Mouse (Mus musculus): ENCODE data around the gene Dctpp1. TPM values are rescaled to one million over a fixed set of nuclear protein-coding genes. Genes with fewer than 3 reads are reported as not detected.

Gene Dctpp1
- polyA plus RNA-seq, 1 experiment from 2014 or later, result 205 TPM

- Histone ChIP-seq H3K4me1 (ENCODE audit: control insufficient read depth, insufficient read depth, low read length) (peaks cover 14% of the 10 kb centered on the region), H3K9ac (ENCODE audit: low read length) (peak within 1 kb of the TSS; percentile 85), H3K4me2 (ENCODE audit: low read depth) (peak within 1 kb of the TSS; percentile 72), H3K9me3 (ENCODE audit: control insufficient read depth, low read length) (no peaks in the 10 kb centered on the region), H3K36me3 (ENCODE audit: control insufficient read depth, insufficient read depth, low read length) (peaks cover 3% of the 10 kb centered on the region; the same call in 1 of the 2 replicates), H3K27ac (ENCODE audit: low read depth, low read length) (peak within 1 kb of the TSS; percentile 77), H3K27me3 (ENCODE audit: control insufficient read depth, insufficient read depth, low read length) (no peaks in the 10 kb centered on the region), H3K4me3 (ENCODE audit: low read depth, low read length) (peak within 1 kb of the TSS; percentile 67)
- DNase-seq (ENCODE audit: low spot score) (peak; percentile 96), ATAC-seq (ENCODE audit: insufficient read depth, low FRiP score, low TSS enrichment) (peak; percentile 93)
- WGBS, result 2% methylated on average over 47 of the region's 56 CpGs
These were observed 16.4 kb downstream of the Dctpp1 start, which contains the start of gene Zfp771 for GRCm38 (mm10) chr7:127243870-127244657. Gene Zfp771 (plus strand): TSS chr7:127244274.

- peak overlapping the region; percentile 77 for H3K27ac ChIP-seq (ENCODE audit: low read depth, low read length)
These were observed 17.1 kb downstream of the Dctpp1 start for GRCm38 (mm10) chr7:127243361-127243867.

GRCm38 (mm10) chr7:127234777-127235176 is 25.7 kb downstream of the Dctpp1 start:
- Histone ChIP-seq H3K36me3 (ENCODE audit: control insufficient read depth, insufficient read depth, low read length) (peaks cover 29% of the 10 kb centered on the region), H3K4me2 (ENCODE audit: low read depth) (peak overlapping the region; percentile 82; the same call in 1 of the 2 replicates), H3K27me3 (ENCODE audit: control insufficient read depth, insufficient read depth, low read length) (no peaks in the 10 kb centered on the region), H3K9ac (ENCODE audit: low read length) (no peak overlapping the region), H3K27ac (ENCODE audit: low read depth, low read length) (no peak overlapping the region), H3K4me3 (ENCODE audit: low read depth, low read length) (peak overlapping the region; percentile 94; the same call in 1 of the 2 replicates), H3K9me3 (ENCODE audit: control insufficient read depth, low read length) (no peaks in the 10 kb centered on the region), H3K4me1 (ENCODE audit: control insufficient read depth, insufficient read depth, low read length) (peaks cover 21% of the 10 kb centered on the region)
- WGBS, result 100% methylated on average over 2 of the region's 2 CpGs
- DNase-seq (ENCODE audit: low spot score) (no peak), ATAC-seq (ENCODE audit: insufficient read depth, low FRiP score, low TSS enrichment) (no peak)

More at GRCm38 (mm10) chr7:127243361-127243867, 17.1 kb downstream of the Dctpp1 start:
- DNase-seq (ENCODE audit: low spot score) (no peak), ATAC-seq (ENCODE audit: insufficient read depth, low FRiP score, low TSS enrichment) (no peak)
- peak overlapping the region; percentile 67 for H3K4me3 ChIP-seq (ENCODE audit: low read depth, low read length)
- H3K9ac ChIP-seq (ENCODE audit: low read length), result no peak overlapping the region
- H3K4me1 ChIP-seq (ENCODE audit: control insufficient read depth, insufficient read depth, low read length), result peaks cover 14% of the 10 kb centered on the region
- 42% methylated on average over 2 of the region's 2 CpGs for WGBS
- H3K4me2 ChIP-seq (ENCODE audit: low read depth), result peak overlapping the region; percentile 72
- no peaks in the 10 kb centered on the region for H3K9me3 ChIP-seq (ENCODE audit: control insufficient read depth, low read length)
- H3K27me3 ChIP-seq (ENCODE audit: control insufficient read depth, insufficient read depth, low read length), result no peaks in the 10 kb centered on the region
- peaks cover 3% of the 10 kb centered on the region for H3K36me3 ChIP-seq (ENCODE audit: control insufficient read depth, insufficient read depth, low read length)

- Histone ChIP-seq H3K27me3 (ENCODE audit: control insufficient read depth, insufficient read depth, low read length) (no peaks in the 10 kb centered on the region), H3K4me2 (ENCODE audit: low read depth) (peak overlapping the region; percentile 82), H3K9me3 (ENCODE audit: control insufficient read depth, low read length) (no peaks in the 10 kb centered on the region), H3K9ac (ENCODE audit: low read length) (peak overlapping the region; percentile 95), H3K4me3 (ENCODE audit: low read depth, low read length) (peak overlapping the region; percentile 94), H3K27ac (ENCODE audit: low read depth, low read length) (peak overlapping the region; percentile 98), H3K36me3 (ENCODE audit: control insufficient read depth, insufficient read depth, low read length) (peaks cover 32% of the 10 kb centered on the region), H3K4me1 (ENCODE audit: control insufficient read depth, insufficient read depth, low read length) (peaks cover 21% of the 10 kb centered on the region)
- DNase-seq (ENCODE audit: low spot score) (no peak), ATAC-seq (ENCODE audit: insufficient read depth, low FRiP score, low TSS enrichment) (no peak)
- 8% methylated on average over 9 of the region's 9 CpGs for WGBS
These were observed 26.7 kb downstream of the Dctpp1 start for GRCm38 (mm10) chr7:127233765-127234164.

GRCm38 (mm10) chr7:127233368-127233749 is 27.1 kb downstream of the Dctpp1 start:
- WGBS, result 0% methylated on average over 27 of the region's 27 CpGs
- peak overlapping the region; percentile 98 for H3K27ac ChIP-seq (ENCODE audit: low read depth, low read length)
- DNase-seq (ENCODE audit: low spot score) (no peak), ATAC-seq (ENCODE audit: insufficient read depth, low FRiP score, low TSS enrichment) (peak; percentile 52)
- no peaks in the 10 kb centered on the region for H3K27me3 ChIP-seq (ENCODE audit: control insufficient read depth, insufficient read depth, low read length)
- peak overlapping the region; percentile 82 for H3K4me2 ChIP-seq (ENCODE audit: low read depth)
- peak overlapping the region; percentile 94 for H3K4me3 ChIP-seq (ENCODE audit: low read depth, low read length)
- H3K9ac ChIP-seq (ENCODE audit: low read length), result peak overlapping the region; percentile 95
- H3K36me3 ChIP-seq (ENCODE audit: control insufficient read depth, insufficient read depth, low read length), result peaks cover 32% of the 10 kb centered on the region
- H3K9me3 ChIP-seq (ENCODE audit: control insufficient read depth, low read length), result no peaks in the 10 kb centered on the region
- peaks cover 21% of the 10 kb centered on the region for H3K4me1 ChIP-seq (ENCODE audit: control insufficient read depth, insufficient read depth, low read length)

- Histone ChIP-seq H3K36me3 (ENCODE audit: control insufficient read depth, insufficient read depth, low read length) (peaks cover 31% of the 10 kb centered on the region), H3K4me1 (ENCODE audit: control insufficient read depth, insufficient read depth, low read length) (peaks cover 21% of the 10 kb centered on the region), H3K4me2 (ENCODE audit: low read depth) (peak within 1 kb of the TSS; percentile 82), H3K27me3 (ENCODE audit: control insufficient read depth, insufficient read depth, low read length) (no peaks in the 10 kb centered on the region), H3K4me3 (ENCODE audit: low read depth, low read length) (peak within 1 kb of the TSS; percentile 94), H3K9ac (ENCODE audit: low read length) (peak within 1 kb of the TSS; percentile 95), H3K9me3 (ENCODE audit: control insufficient read depth, low read length) (no peaks in the 10 kb centered on the region), H3K27ac (ENCODE audit: low read depth, low read length) (peak within 1 kb of the TSS; percentile 98)
- peak; percentile 86 for ATAC-seq (ENCODE audit: insufficient read depth, low FRiP score, low TSS enrichment)
- WGBS, result under 1% methylated on average over 64 of the region's 64 CpGs
- DNase-seq (ENCODE audit: low spot score), result peak; percentile 95
These were observed 27.7 kb downstream of the Dctpp1 start, which contains the start of the genes Zfp553 and Sept1 for GRCm38 (mm10) chr7:127232622-127233367. Gene Zfp553 (plus strand): TSS chr7:127233061. Gene Sept1 (minus strand): TSS chr7:127233130.

- WGBS, result 9% methylated on average over 20 of the region's 20 CpGs
- H3K4me1 ChIP-seq (ENCODE audit: control insufficient read depth, insufficient read depth, low read length), result peaks cover 21% of the 10 kb centered on the region
- peak overlapping the region; percentile 82 for H3K4me2 ChIP-seq (ENCODE audit: low read depth)
- no peaks in the 10 kb centered on the region for H3K9me3 ChIP-seq (ENCODE audit: control insufficient read depth, low read length)
- H3K9ac ChIP-seq (ENCODE audit: low read length), result peak overlapping the region; percentile 95
- DNase-seq (ENCODE audit: low spot score), result no peak
- no peaks in the 10 kb centered on the region for H3K27me3 ChIP-seq (ENCODE audit: control insufficient read depth, insufficient read depth, low read length)
- no peak for ATAC-seq (ENCODE audit: insufficient read depth, low FRiP score, low TSS enrichment)
- H3K4me3 ChIP-seq (ENCODE audit: low read depth, low read length), result peak overlapping the region; percentile 94
- peak overlapping the region; percentile 98 for H3K27ac ChIP-seq (ENCODE audit: low read depth, low read length)
- H3K36me3 ChIP-seq (ENCODE audit: control insufficient read depth, insufficient read depth, low read length), result peaks cover 24% of the 10 kb centered on the region
These were observed 28.5 kb downstream of the Dctpp1 start for GRCm38 (mm10) chr7:127231826-127232621.

- WGBS, result 83% methylated on average over 3 of the region's 3 CpGs
- H3K4me2 ChIP-seq (ENCODE audit: low read depth), result peak overlapping the region; percentile 82
- ATAC-seq (ENCODE audit: insufficient read depth, low FRiP score, low TSS enrichment) (no peak), DNase-seq (ENCODE audit: low spot score) (no peak)
- H3K27me3 ChIP-seq (ENCODE audit: control insufficient read depth, insufficient read depth, low read length), result no peaks in the 10 kb centered on the region
- H3K4me1 ChIP-seq (ENCODE audit: control insufficient read depth, insufficient read depth, low read length), result peaks cover 21% of the 10 kb centered on the region
- peak overlapping the region; percentile 94 for H3K4me3 ChIP-seq (ENCODE audit: low read depth, low read length)
- H3K9ac ChIP-seq (ENCODE audit: low read length), result peak overlapping the region; percentile 95
- no peaks in the 10 kb centered on the region for H3K9me3 ChIP-seq (ENCODE audit: control insufficient read depth, low read length)
- H3K27ac ChIP-seq (ENCODE audit: low read depth, low read length), result no peak overlapping the region
- peaks cover 17% of the 10 kb centered on the region for H3K36me3 ChIP-seq (ENCODE audit: control insufficient read depth, insufficient read depth, low read length)
These were observed 29.1 kb downstream of the Dctpp1 start for GRCm38 (mm10) chr7:127231376-127231775.

Data from neural tube, embryonic 11.5 days (tissue).